Mouse (Mus musculus) ES-E14 (cell line): ENCODE measurements at regions not wholly inside any gene's neighbourhood (a gene's known extent, or its start where the extent isn't known, plus 50 kb on each side); places are given as distances from the start of the nearest gene placed in this dataset.

Experiments
- CHD2 ChIP-seq: IDR thresholded peaks from 2 replicates; pipeline ENCODE4 v1.6.1; 2014; ENCODE audit warnings: mild to moderate bottlenecking, low read depth, low read length, inconsistent platforms
- MAFK ChIP-seq: IDR thresholded peaks from 2 replicates; pipeline ENCODE4 v1.6.1; 2014; ENCODE audit warnings: mild to moderate bottlenecking, low read depth, low read length, inconsistent platforms; ENCODE audit not compliant: insufficient read depth
- ZC3H11A ChIP-seq: IDR thresholded peaks from 2 replicates; pipeline ENCODE4 v1.6.1; 2012; ENCODE audit warnings: low read depth, mild to moderate bottlenecking, inconsistent platforms, low read length, borderline replicate concordance
- ZNF384 ChIP-seq: IDR thresholded peaks from 2 replicates; pipeline ENCODE4 v1.6.1; 2012; ENCODE audit warnings: low read depth, low read length, inconsistent platforms

- no peak for TF ChIP-seq ZNF384
- TF ChIP-seq ZC3H11A, result no peak
- no peak for TF ChIP-seq MAFK
- TF ChIP-seq CHD2, result no peak
Observed at GRCm38 (mm10) chr8:26255191-26255669, 135.9 kb downstream of the Gm45692 start.
